Mouse (Mus musculus) left cerebral cortex, postnatal 4 days (tissue): ENCODE results near the gene Bclaf1. TPM values are rescaled to one million over a fixed set of nuclear protein-coding genes. Genes with fewer than 3 reads are reported as not detected.

Experiments
- microRNA-seq: library from miRNA; unstranded; fragments of <30 nt; microRNA quantifications from one replicate; pipeline ENCODE4 v1.2.0, GENCODE M21; 2022
- total RNA-seq, 2 experiments: library from RNA; stranded (reverse); gene quantifications; 2 replicates each; pipeline ENCODE4 v1.2.3; 2021

Bclaf1 gene
- total RNA-seq, 2 experiments from 2014 or later, result 156 TPM

Small RNA genes lying within 50 kb of the gene (microRNA-seq; reads per million reads assigned to microRNA genes)
- gene Mir6413, result not detected

Other genes starting within 250 kb of the Bclaf1 start
- gene Map7, start 164.0 kb upstream of the Bclaf1 start, total RNA-seq, result 10 to 100 TPM; 12.6 to 19.4 TPM
- gene Mtfr2, start 35.3 kb downstream of the Bclaf1 start, total RNA-seq, result 1 to 10 TPM; 1.4 TPM